Mouse (Mus musculus): ENCODE measurements around the gene Ap2m1.
A peak's percentile ranks its signal among the peaks of the same experiment; 100 is the strongest.

The Ap2m1 gene

DNA sequence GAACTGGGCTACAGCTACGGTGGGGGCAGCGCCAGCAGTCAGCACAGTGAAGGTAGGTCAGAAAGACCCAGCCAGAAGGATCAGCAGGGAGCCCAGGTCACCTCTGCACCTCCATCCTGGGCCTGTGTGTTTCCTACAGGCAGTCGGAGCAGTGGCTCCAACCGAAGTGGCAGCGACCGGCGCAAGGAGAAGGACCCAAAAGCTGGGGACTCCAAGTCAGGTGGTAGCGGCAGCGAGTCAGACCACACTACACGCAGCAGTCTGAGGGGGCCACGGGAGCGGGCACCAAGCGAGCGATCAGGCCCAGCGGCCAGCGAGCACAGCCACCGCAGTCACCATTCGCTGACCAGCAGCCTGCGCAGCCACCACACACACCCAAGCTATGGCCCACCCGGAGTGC is 4.3 kb upstream of the Ap2m1 start:
- no peak for DNase-seq

DNA sequence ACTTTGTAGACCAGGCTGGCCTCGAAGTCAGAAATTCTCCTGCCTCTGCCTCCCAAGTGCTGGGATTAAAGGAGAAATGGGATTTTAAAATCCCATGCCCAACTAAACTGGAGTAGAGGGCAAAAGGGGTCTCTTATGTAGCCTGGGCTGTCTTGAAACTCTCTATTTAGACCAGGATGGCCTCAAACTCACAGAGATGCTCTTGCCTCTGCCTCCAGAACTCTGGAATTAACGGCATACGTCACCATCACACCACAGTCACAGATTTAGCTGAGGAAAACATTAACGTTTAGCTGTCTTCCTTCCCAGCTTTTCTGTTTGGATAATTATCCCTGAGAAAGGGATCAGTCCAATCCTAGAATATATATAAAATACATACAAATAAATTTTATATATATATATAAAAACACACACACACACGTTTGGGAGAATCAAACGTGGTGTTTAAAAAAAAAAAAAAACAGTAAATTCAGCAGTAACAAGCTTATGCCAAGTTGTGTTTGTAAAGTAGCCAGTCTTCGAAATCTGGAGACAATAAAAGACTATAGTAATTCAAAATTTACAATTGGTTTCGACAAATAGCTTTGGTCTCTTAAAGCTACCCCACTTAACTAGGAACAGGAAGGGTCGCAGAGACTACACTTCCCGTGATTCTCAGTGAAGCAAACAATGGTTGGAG is 522 bp upstream of the Ap2m1 start:
- DNase-seq: no peak

DNA sequence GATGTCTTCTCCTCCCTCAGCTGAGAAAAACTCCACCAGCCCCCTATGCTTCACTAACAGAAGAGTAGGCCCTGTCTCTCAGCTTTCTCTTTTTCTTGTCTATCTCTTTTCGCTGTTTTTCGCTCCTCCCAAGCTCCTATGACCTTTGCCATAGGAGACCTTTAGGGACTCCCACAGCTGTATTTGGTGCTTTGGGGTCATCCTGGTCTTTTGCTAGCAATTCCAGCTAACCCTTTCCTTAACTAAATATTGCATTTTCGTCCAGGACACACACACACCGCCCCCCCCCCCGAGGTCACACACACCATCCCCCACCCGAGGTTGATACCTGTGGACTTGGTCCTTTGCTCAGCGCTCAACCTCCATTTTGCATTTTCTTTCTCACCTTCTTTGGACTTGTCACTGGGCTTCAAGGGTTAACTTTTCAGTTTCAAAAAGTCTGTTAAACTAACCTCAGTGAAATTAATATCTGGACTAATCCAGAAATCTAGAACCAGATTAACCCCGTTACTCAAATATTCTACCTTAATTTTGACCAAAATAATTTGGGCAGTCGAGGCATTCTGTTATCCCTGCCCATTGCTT is 895 bp downstream of the Ap2m1 start:
- DNase-seq: no peak

DNA sequence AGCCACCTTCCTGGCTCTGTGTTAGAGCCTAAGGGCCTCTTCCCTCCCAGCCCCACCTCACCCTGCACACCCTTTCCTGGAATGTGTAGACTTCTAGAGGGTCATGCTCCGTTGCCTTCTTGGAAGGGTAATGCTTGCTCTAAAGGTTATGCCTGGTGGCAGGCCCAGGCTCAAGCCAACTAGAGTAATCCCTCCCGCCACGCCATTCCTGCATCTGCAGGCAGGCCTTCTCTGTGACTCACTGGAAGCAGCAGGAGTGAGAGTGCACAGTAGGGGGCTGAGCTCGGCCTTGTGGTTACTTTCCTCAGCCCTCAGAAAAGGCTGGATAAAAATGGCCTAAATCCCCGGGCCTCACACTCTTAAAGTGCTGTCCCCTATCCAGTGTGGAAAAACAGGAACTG is 1.8 kb downstream of the Ap2m1 start:
- DNase-seq: peak; percentile 20

DNA sequence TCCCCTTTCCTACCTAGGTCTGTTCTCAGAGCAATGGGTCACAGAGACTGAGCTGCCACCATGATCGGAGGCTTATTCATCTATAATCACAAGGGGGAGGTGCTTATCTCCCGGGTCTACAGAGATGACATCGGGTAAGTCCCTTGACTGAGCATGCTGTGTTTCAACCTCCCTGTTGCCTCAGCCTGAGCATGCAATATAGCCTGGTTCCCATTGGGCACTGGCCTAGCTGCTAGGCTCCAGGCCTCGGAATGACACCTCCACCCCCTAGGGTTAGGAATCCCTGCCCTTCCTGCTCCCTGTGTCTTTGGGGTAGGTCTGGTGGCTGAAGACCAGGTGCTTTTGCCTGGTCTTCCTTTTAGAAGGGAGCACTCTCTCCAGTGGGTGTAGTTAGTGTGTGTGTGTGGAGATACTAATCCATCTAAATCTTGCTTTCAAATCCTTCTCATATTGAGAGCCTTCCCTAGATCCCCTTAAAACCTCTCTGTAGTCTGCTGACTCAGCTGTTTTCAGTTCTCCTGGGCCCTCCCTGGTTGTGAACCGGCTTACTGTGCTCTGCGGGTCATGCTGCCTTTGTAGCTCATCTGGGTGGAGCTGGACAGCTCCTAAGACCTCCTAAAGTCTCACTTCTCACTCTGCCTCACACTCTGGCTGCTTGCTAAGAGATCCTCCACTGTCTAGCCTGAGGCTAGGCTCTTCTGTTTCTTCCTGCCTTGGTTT is 2.5 kb downstream of the Ap2m1 start:
- no peak for DNase-seq

DNA sequence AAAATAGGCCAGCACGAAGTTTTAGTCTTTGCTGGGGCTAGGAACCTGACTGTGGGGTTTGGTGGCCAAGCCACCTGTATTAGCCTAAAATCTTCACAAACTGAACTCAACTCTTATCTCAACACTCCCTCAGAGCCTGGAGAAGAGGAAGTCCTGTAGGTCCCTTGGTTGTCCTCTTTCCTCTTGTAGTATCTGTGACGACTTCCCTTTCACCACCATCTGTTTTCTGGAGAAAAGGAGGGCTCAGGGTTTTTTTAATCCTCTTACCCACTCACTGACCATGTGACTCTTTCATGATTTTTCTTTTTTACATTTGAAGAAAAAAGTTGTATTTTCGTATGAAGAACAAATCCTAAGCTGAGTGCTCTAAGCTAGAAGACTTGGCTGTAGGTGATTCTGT is 4.4 kb downstream of the Ap2m1 start:
- no peak for DNase-seq

DNA sequence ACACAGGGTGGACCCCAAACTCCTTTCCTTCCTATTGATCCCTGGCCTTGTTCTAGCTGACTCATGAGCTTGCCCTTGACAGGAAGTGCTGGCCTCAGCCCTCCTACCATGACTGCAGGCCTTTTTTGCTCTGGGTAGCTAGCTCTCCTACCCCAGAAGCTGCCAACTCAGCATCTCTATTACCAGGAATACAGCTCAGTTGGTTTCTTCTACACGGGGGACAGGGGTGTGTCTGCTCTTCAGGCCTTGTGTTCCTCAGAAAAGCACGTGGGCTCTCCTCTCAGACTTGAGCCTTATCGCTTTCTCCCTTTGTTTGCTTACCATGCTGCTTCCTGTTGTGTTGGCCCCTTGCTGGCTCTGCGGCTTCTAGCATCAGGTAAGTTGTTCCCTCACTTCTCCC is 5.2 kb downstream of the Ap2m1 start:
- DNase-seq: no peak

DNA sequence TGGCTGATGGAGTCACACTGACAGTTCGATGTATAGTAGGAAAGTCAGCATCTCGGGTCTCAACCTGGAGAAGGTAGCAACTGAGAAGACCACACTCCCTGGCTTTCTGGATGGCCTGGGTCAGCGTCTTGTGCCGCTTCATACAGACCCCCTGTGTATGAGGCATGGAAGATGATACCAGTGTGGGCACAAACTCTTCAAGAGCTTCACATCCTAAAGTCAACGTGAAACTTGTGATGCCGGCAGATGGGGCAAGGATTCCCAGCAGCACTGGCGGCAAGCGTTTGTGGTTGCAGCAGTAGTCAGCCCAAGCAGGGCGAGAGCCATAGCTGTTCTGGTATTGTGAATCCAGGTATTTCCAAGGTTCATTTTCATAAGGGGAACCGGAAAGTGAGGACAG is 10.4 kb downstream of the Ap2m1 start:
- no peak for DNase-seq

DNA sequence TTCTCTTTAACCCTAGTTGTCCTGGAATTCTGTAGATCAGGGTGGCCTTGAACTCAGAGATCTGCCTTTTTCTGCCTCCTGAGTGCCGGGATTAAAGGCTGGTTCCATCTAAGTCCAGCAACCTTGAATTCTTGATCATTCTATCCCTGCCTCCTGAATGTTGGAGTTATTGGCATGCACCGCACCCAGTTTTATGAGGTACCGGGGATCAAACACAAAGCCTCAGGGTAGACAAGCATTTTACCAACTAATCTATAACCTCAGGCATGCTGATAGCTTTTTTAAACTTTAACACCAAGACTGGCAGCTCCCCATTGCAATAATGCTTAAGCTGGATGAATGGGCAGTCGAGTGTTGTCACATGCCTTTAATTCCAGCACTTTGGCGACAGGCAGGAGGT is 12.1 kb downstream of the Ap2m1 start:
- no peak for DNase-seq

DNA sequence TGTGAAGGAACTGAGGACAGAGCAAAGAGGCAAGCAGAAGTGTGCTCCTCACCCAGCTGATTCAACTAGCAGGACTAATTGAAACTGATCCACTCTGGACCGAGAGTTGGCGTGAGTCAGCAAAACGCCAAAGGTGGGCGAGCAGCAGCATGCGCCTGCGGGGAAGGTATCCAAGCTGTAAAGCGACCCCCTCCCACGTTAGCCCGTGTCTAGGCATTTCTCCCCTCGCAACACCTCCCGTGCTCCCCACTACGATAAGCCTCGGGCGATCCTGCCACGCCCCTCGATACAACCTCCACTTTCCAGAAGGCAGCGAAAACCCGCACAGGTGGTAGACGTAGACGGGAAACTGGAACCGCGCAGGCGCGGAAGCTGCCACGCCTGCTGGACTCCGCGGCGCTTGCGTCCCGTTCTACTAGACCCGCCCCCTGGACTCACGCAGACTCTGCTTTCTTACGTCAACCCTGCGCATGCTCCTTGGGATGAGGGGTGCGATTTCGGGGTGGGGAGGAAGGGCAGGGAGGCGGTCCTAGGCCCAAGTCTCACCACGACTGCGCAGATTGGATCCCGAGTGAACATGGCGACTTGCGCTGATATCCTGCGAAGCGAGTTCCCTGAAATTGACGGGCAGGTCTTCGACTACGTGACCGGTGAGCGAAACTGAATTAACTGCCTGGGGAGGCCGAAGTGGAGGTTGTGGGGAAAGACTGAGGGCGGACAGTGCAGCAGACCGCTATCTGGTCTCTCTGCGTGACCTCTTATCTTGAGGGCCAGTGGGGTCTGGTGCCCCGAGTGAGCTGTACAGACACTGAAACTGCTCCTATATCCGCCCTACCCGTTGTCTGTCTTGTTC is 13.0 kb downstream of the Ap2m1 start, which contains the start of gene Abcf3:
Abcf3 (plus strand) TSS at position 482 of the 853 bp plus-strand sequence.
- peak; percentile 98 for DNase-seq

DNA sequence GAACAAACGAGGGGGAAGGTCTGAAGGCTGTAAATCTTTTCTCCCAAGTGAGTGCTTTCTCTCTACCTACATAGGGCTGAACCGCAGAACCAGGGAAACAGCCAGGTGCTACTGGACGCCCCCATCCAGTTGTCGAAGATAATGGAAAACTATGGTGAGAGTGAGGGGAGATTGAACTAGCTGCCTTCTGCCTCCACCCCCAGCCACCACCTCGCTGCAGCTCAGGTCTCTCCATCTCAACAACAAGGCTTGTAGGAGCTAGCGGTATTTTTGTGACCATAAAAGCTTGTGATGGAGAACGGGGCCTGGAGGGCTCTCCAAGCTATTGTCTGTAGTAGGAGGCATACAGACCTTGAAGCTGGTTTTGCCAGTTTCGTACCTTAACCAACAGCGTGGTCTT is 13.9 kb downstream of the Ap2m1 start:
- DNase-seq: no peak

DNA sequence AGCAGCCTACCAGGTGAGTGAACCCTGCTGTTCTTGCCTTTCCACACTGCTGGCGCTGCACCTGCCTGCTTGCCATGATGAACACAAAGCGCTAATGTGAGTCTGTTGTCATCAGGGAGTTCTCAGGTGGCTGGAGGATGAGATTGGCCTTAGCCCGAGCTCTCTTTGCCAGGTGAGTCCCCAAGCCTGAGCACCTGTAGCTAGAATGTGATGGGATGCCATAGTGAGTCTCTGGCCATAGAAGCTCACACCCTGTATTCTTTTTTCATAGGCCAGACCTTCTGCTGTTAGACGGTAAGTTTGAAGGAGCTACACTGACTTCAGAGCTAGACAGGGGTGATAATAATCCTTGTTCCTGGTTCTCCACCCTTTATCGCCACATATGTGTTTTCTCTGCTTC is 16.4 kb downstream of the Ap2m1 start:
- no peak for DNase-seq

DNA sequence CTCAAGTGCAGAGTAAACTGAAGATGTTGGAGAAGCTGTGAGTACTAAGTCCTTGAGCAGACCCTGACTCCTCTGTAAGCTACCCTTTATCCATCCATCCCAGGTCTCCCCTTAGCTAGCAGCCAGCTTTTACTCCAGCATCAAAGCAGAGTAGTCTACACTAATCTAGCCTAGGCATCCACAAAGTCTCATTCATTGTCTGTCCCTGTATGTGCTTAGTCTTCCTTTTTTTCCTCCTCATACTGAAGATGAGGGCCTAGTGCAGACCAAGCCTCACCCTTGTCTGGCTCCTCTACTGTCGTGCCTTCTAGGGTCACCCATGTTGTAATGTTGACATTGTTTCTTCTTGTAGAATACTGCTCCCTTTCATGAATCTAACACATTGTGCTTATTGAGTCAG is 17.3 kb downstream of the Ap2m1 start:
- DNase-seq: no peak

DNA sequence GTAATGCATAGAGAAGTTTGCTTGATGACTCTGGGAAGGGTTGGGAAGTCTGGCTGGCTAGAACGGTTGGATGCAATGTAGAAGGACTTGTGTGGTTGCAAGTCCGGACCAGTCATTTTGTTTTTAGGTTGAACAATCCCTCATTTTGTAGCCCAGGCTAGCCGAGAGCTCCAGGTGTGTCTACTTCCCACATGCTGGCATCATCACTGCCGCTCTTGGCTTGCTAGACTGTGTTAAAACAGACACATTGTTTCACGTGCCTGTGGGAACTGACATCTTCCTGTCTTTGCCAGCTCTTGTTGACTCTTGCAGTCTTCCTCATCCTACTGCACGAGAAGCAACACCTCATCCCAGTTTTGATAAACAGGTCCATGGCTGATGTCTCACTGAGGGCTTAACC is 19.7 kb downstream of the Ap2m1 start:
- no peak for DNase-seq

DNA sequence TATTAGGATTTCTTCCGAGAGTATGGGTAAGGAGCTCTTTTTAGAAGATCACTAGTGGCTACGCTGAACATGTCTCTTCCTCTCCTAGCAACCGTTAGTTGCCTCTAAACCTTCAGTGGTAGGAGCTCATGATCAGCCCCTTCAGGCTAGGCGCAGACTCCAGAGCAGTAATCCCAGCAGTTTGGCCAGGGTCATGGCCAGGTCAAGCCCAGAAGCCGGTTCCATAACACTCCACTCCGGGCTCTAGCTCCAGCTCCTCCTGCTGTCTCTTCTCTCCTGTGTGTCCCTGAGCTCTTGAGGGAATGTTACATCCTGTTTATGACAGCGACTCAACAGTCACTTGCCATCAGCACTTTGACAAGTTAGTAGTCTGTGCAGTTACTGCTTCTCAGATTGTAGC is 22.1 kb downstream of the Ap2m1 start:
- no peak for DNase-seq

DNA sequence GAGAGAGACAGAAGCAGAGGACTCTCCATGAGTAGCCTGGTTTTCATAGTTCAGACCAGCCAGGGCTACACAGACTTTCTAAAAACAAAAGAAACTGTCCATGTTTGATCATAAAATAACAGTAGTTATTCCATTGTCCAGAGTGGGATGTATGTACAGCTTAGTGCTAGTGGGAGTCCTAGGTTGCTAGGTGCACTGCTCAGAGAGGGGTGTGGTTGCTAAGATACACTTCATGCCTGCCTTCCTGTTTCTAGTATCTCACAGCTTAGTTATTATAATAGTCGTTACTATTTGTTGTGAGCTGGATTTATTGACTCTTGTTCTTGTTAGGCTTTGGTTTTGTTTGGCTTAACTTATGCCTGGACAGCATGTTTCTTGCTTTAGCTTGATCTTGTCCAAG is 29.8 kb downstream of the Ap2m1 start:
- DNase-seq: no peak

DNA sequence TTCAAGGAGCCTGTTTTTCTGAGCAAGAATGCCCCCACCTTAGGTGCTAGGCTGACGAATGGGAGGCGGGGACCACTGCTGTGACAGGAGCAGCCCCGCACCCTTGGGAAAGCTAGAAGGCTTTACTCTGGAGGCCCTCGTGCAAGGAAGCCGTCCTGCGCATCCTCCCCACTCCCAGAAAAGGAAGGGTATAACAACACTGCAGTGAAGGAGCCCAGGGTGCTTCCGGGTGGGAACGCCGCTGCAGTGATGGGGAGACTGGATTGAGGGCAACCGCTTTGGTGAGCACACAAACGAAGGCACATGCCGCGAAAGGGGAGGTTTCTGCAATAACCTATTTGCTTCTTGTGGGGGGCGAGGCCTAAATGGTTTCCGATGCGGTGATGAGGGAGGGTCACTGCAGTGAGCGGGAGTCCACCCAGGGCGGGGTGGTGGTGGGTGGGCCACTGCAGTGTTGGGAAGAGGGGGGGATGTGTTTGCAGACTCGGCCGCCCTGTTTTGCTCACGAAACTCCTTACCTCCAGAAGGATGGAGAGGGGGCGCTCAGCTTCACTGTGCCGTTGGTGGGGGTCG is 54.2 kb downstream of the Ap2m1 start, which contains the start of gene Vwa5b2:
Vwa5b2 (plus strand) TSS at position 106 of the 573 bp plus-strand sequence.
- DNase-seq: peak; percentile 56

DNA sequence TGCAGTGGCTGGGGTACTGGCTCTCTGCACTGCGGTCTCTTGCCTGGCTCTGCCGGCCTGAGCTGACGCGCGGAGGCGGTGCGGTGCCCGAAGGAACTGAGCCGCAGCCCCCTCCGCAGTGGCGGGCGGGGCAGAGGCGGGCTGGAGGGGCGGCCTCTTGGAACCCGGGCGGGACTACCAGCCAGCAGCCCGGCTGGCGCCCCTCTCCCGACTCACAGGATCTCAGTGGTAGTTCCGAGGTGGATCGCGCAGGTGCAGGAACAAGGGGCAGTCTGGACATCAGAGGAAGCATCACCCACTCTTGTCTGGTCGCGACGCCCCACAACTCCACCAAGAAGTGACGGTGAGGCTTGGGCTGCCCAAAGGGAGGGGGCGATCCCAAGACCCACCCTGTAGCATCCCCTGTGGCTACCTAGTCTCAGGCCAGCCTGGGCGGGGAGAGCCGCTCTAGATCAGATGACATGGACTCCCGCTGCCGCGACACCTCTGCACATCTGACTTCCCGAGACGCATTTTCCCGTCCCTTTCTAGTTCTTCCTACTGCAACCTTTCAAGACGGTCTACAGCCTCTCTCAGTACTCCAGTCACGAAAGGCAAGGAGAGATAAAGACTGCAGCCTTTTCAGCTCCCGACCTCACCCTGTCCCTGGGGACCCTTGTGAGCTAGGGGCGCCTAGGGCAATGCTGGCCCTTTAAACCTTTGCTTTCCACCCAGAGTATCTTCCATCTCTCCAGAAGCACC is 54.8 kb downstream of the Ap2m1 start:
- peak; percentile 71 for DNase-seq

DNA sequence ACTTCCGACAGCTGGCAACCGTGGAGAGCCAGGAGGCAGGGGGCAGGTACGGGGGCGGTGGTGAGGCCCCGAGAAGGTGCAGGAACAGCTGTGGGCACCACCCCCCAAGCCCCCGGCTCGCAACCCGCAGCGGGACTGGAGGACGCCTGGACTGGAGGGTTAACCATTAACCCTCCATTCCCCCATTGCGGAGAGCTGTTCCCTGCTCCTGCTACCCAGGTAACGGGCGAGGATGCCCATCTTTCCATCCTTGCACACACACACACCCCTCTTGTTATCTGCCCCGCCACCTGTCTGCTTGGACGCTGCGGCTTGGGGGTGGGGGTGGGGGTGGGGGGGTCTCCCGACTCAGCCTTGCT is 55.4 kb downstream of the Ap2m1 start:
- DNase-seq: no peak

DNA sequence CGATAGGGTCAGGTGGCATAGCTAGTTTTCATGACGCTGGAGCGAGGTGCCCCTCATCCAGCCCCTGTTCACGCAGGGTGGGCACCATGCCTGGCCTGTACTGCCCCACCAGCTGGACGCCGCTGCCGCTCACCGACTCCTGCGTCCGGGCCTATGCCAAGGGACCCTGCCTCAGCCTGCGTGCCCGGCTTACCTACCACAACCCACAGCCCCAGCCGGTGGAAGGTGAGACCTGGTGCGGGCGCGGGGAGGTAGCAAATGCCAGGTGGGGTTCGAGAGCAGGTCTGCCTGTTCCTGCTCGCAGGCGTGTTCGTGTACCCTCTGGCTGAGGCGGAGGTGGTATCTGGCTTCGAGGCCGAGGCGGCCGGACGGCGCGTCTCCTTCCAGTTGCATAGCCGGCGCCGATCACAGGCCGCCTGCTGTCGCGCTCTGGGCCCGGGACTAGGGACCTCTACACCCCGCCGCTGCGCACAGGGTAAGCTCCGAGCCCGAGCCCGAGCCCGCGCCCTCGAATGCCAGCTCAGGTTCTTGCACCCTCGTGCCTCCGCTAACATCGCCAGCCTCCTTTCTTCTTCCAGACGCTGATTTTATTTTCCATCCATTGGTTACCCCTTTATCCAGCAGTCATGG is 55.9 kb downstream of the Ap2m1 start:
- no peak for DNase-seq
